Mouse (Mus musculus) ES-Bruce4 (cell line): ENCODE measurements around the gene Csrnp2. TPM values are rescaled to one million over a fixed set of nuclear protein-coding genes. Genes with fewer than 3 reads are reported as not detected.

ENCODE experiments used
- H3K27ac ChIP-seq: 2 replicates; pipeline ENCODE4 v1.5.1; 2012; ENCODE audit warnings: low read length, inconsistent platforms; ENCODE audit not compliant: insufficient read depth
- H3K27me3 ChIP-seq: 2 replicates; pipeline ENCODE4 v1.6.1; 2012; ENCODE audit warnings: mild to moderate bottlenecking, low read length, inconsistent platforms; ENCODE audit not compliant: control insufficient read depth, poor library complexity, insufficient read depth, severe bottlenecking
- H3K36me3 ChIP-seq: 2 replicates; pipeline ENCODE4 v1.6.1; 2012; ENCODE audit warnings: inconsistent platforms, mild to moderate bottlenecking, low read length, moderate library complexity; ENCODE audit not compliant: control insufficient read depth, poor library complexity, insufficient read depth, severe bottlenecking
- H3K4me1 ChIP-seq: one replicate; pipeline ENCODE4 v1.8.1; 2011; ENCODE audit warnings: low read length; ENCODE audit not compliant: control insufficient read depth, insufficient read depth
- H3K4me3 ChIP-seq: 2 replicates; pipeline ENCODE4 v1.5.1; 2011; ENCODE audit warnings: low read depth, mild to moderate bottlenecking, low read length
- H3K9ac ChIP-seq: 2 replicates; pipeline ENCODE4 v1.6.1; 2012; ENCODE audit warnings: low read depth, mild to moderate bottlenecking, inconsistent platforms; ENCODE audit not compliant: poor library complexity, severe bottlenecking
- H3K9me3 ChIP-seq: replicated peaks from 2 replicates; pipeline ENCODE4 v1.6.1; 2012; ENCODE audit warnings: mild to moderate bottlenecking, low read length, inconsistent platforms; ENCODE audit not compliant: control insufficient read depth, poor library complexity, insufficient read depth, severe bottlenecking
- CTCF ChIP-seq: IDR thresholded peaks from one replicate; pipeline ENCODE4 v1.8.1; 2011; ENCODE audit warnings: low read depth, low read length
- EP300 ChIP-seq: IDR thresholded peaks from 2 replicates; pipeline ENCODE4 v1.6.1; 2011; ENCODE audit warnings: low read depth, low read length; ENCODE audit not compliant: insufficient read depth
- POLR2A ChIP-seq: IDR thresholded peaks from one replicate; pipeline ENCODE4 v1.8.1; 2011; ENCODE audit warnings: low read length; ENCODE audit not compliant: insufficient read depth
- polyA plus RNA-seq: library from polyadenylated mRNA; stranded (reverse); fragments of >200 nt; gene quantifications from 2 replicates; pipeline ENCODE4 v1.2.4, GENCODE M21; 2011; ENCODE audit warnings: low read depth; ENCODE audit not compliant: missing spikeins, insufficient read depth, insufficient read length

Gene Csrnp2
- polyA plus RNA-seq, 1 experiment, result 6.8 TPM

GRCm38 (mm10) chr15:100461646-100462045, 33.6 kb downstream of the Csrnp2 start:
- Histone ChIP-seq H3K27ac (no peak overlapping the region), H3K4me1 (peaks cover 1% of the 10 kb centered on the region), H3K27me3 (no peaks in the 10 kb centered on the region), H3K36me3 (no peaks in the 10 kb centered on the region), H3K4me3 (no peak overlapping the region), H3K9ac (no peak overlapping the region), H3K9me3 (no peaks in the 10 kb centered on the region)
- TF ChIP-seq POLR2A (no peak), CTCF (no peak), EP300 (no peak)

DNA sequence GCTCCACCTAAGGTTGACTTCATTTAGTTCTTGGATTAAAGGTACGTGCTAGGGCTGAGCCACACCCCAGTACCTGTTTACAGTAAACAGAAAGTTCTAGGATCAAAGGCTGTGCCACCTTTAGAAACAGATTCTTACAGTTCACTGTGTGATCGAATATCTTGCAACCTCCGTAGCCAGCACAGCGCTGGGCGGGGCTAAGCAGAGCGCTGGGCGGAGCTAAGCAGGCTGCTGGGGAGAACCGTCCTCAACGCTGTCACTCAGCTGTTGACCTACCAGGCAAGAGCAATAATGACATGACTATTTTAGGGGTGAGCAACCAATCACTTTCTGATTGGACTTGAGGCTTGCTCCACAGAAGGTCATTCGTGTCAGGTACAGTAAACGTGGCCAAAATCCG, 34.3 kb downstream of the Csrnp2 start:
- Histone ChIP-seq H3K4me3 (no peak overlapping the region), H3K27me3 (no peaks in the 10 kb centered on the region), H3K9me3 (no peaks in the 10 kb centered on the region), H3K4me1 (peaks cover 1% of the 10 kb centered on the region), H3K36me3 (no peaks in the 10 kb centered on the region), H3K9ac (no peak overlapping the region), H3K27ac (no peak overlapping the region)
- TF ChIP-seq EP300 (no peak), CTCF (no peak), POLR2A (no peak)

- Histone ChIP-seq H3K36me3 (no peaks in the 10 kb centered on the region), H3K4me3 (no peak overlapping the region), H3K27ac (no peak overlapping the region), H3K4me1 (peaks cover 1% of the 10 kb centered on the region), H3K9me3 (no peaks in the 10 kb centered on the region), H3K9ac (no peak overlapping the region), H3K27me3 (no peaks in the 10 kb centered on the region)
- TF ChIP-seq CTCF (peak; percentile 23), POLR2A (no peak)
Measured at GRCm38 (mm10) chr15:100458055-100458454, 37.2 kb downstream of the Csrnp2 start.

- no peak overlapping the region for H3K9ac ChIP-seq
- H3K27ac ChIP-seq, result no peak overlapping the region
- H3K4me3 ChIP-seq, result no peak overlapping the region
- no peaks in the 10 kb centered on the region for H3K36me3 ChIP-seq
- H3K4me1 ChIP-seq, result peaks cover 1% of the 10 kb centered on the region
- no peaks in the 10 kb centered on the region for H3K9me3 ChIP-seq
- TF ChIP-seq CTCF, result peak; percentile 95
- no peak for TF ChIP-seq POLR2A
- H3K27me3 ChIP-seq, result no peaks in the 10 kb centered on the region
Measured at GRCm38 (mm10) chr15:100457340-100457739, 37.9 kb downstream of the Csrnp2 start.

DNA sequence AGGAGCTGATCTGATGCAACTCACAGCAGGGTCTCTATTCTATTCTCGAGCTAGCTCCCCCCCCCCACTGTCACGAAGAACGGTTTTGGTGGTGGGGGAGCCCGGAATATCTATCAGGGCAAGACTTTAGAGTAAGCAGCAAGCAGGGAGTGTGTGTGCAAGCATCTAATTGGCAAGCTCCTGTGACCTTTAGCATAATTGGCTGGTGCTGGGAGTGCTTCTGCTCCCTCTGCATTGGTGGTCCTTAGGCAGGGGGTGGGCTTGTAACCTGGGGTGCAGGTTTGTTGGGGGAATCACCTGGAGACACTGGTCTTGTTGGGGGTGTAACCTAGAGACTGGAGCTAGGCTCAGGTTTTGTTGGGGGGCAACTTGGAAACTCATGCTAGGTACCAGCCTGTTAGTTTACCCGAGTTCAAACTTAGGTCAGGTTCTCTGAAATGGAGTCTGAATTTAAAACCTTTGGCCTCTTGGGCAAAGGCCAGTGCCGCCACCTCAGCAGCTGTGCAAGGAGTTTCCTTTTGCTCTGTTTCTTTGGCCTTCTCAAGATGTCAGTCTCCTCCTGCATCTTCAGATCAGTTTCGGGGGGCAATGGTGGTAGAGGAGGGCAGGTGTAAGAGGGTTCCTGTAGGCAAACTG, 38.8 kb downstream of the Csrnp2 start:
- Histone ChIP-seq H3K36me3 (no peaks in the 10 kb centered on the region), H3K9ac (no peak overlapping the region)
- TF ChIP-seq POLR2A (no peak), EP300 (no peak), CTCF (no peak)

DNA sequence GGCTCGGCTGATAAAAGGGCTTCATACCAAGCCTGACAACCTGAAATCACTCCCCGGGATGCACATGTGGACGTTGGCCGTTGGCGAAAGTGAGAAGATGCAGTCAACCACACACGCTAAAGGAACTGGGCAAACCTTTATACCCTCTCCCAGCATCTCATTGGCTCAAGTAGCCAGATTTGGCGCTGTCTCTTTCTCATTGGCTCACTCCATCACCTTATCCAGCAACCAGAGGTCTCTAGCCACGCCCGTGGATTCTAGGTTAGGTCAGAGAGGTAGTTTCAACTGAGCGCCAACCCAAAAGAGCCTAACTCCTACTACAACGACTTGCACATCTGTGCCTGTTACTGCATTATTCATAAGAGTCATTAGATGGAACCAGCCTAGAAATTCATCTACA, 42.8 kb downstream of the Csrnp2 start:
- TF ChIP-seq POLR2A, result no peak
- no peak for TF ChIP-seq CTCF
- TF ChIP-seq EP300, result no peak
- H3K27ac ChIP-seq, result no peak overlapping the region
- H3K27me3 ChIP-seq, result no peaks in the 10 kb centered on the region
- H3K4me1 ChIP-seq, result no peaks in the 10 kb centered on the region
- H3K9me3 ChIP-seq, result no peaks in the 10 kb centered on the region
- no peak overlapping the region for H3K4me3 ChIP-seq
- H3K9ac ChIP-seq, result no peak overlapping the region
- no peaks in the 10 kb centered on the region for H3K36me3 ChIP-seq

More for the DNA sequence above, 38.8 kb downstream of the Csrnp2 start:
- H3K9me3 ChIP-seq, result no peaks in the 10 kb centered on the region
- peaks cover 1% of the 10 kb centered on the region for H3K4me1 ChIP-seq
- no peaks in the 10 kb centered on the region for H3K27me3 ChIP-seq
- H3K27ac ChIP-seq, result no peak overlapping the region
- H3K4me3 ChIP-seq, result no peak overlapping the region
